Mouse (Mus musculus): ENCODE data around the gene Lrp1. TPM values are rescaled to one million over a fixed set of nuclear protein-coding genes. Genes with fewer than 3 reads are reported as not detected.

Gene Lrp1
- polyA plus RNA-seq, 1 experiment: 0.06 TPM

DNA sequence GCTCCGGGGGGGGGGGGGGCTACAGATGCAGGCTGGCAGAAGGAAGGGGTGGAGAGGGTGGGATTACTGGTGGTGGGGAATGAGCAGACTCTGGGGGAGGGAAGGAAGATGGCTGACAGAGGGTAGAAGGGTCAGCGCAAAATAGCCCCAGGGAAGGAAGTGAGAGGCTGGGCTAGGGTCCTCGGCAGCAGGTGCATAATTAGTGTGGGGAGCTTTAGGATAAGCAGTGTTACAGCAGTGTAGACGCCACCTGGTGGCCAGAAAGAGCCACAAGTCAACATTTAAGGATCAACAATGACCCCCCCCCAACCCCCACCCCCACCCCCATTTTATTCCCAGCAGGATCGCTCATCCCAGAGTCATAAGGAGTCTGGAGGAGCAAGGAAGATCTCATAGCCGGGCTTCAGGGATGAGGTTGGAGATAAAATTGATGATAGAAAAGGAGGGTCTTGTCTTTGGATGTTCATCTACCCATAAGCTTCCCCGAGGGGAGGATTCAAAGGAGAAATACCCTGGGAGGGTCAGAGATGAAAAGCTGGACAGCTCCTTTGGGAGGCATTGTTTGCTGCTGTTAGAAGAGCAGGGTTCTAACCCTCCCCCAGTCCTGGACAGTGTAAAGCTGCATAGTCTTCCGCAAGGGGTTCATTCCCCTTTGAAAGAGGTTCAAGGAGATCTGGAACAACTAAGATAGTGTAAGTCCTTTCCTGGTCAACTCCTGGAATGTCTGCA is 84.2 kb downstream of the Lrp1 start:
- no peak for TF ChIP-seq GATA1 (IDR thresholded peaks at IDR 0.05; ENCODE audit: low read length)

GRCm38 (mm10) chr10:127534929-127535384 is 86.0 kb downstream of the Lrp1 start:
- no peak for TF ChIP-seq GATA1 (IDR thresholded peaks at IDR 0.05; ENCODE audit: low read length)

GRCm38 (mm10) chr10:127534036-127534928 is 86.7 kb downstream of the Lrp1 start, which contains the start of gene Nxph4:
Gene Nxph4 (minus strand): TSS chr10:127534559.
- no peak for TF ChIP-seq GATA1 (IDR thresholded peaks at IDR 0.05; ENCODE audit: low read length)

GRCm38 (mm10) chr10:127531548-127531947 is 89.4 kb downstream of the Lrp1 start:
- no peak for TF ChIP-seq GATA1 (IDR thresholded peaks at IDR 0.05; ENCODE audit: low read length)

GRCm38 (mm10) chr10:127530945-127531344 is 90.0 kb downstream of the Lrp1 start:
- TF ChIP-seq GATA1 (IDR thresholded peaks at IDR 0.05; ENCODE audit: low read length): no peak

GRCm38 (mm10) chr10:127527481-127527880 is 93.5 kb downstream of the Lrp1 start:
- TF ChIP-seq GATA1 (IDR thresholded peaks at IDR 0.05; ENCODE audit: low read length): no peak

DNA sequence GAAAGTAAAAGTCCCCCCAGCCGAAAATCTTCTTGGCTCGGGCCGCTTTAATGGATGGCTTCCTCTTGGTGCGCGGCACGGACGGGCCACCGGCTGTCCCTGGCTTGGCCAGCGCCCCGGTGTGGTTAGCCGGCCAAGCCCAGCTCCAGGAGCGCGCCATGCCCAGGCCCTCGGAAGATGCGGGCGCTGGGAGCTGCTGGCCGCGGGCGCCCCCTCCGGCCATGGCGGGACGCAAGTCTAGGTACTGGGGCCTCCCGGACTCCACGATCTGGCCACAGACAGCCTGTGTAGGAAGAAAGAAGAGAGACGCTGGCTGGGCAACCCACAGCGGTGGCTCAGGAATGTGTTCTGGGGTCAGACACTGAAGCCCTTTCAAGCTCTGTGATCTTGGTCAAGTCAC is 94.3 kb downstream of the Lrp1 start:
- no peak for TF ChIP-seq GATA1 (IDR thresholded peaks at IDR 0.05; ENCODE audit: low read length)

DNA sequence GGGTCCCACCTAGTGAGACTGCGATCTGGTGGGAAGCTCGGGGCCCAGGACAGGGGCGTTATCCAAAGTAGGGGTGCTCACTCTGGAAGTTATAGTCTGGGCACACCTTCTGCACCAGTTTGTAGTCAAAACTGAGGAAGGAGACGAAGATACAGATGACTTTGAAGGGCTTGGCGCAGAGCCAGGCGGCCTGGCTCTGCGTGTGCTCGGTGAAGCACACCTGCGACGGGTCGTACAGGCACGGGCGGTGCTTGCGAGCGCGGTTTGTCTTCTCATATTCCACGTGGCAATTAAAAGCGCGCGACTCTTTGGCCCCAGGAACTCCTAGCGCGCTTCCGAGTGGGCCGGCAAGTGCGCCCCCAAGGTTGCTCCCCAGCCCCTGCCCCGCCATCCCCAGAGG is 94.9 kb downstream of the Lrp1 start:
- no peak for TF ChIP-seq GATA1 (IDR thresholded peaks at IDR 0.05; ENCODE audit: low read length)

DNA sequence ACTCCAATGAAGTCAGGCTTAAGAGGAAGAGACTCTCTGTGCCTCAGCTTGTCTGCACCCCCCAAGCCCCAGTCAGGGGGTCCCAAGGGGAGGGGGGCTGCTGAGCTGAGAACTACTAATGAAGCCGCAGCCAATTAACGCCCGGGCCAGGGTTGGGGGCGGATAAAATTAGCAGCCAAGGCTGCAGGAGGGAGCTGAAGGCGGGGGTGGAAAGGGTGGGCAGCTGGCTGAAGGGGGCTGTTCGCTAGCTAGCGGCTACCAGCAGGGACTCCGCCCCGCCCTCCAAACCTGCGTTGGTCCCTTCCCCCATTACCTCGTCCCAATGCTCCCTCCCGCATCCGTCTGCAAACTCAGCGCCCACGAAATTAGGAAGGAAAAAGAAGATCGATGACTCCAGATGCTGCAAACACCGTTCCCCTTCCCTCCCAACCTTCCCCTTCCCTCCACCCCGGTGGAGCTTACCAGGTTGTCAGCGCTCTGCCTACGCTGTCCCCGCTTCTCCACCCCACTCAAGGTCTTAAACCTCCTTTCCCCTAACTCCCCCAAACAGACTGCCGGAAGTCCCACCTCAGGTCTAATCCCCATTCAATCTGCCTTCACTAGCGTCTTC is 96.2 kb downstream of the Lrp1 start:
- TF ChIP-seq GATA1 (IDR thresholded peaks at IDR 0.05; ENCODE audit: low read length): no peak

DNA sequence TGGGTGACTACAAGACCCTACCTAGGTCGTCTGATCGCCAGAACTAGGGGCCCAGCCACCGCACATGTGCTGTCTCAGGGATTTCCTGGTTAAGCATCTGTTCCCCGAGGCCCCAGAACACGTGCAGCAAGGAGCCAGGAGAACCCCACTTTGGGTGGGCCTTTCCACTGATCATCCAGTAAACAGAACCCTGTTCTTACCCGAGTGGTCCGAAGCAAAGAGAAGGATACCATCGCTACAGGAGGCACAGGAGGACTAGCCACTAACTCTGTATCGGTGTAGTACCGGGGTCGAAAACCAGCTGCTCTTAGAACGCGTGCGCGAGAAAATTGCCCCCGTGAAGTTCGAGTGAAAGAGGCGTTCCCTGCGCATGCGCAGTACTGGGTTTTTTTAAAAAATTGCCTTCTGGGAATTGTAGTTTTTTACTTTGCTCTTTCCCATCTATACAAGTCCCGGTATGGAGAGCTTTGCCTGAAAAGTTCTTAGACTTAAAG is 98.8 kb downstream of the Lrp1 start, which contains the start of gene Shmt2:
Shmt2 (minus strand) TSS at position 357 of the 494 bp plus-strand sequence.
- TF ChIP-seq GATA1 (IDR thresholded peaks at IDR 0.05; ENCODE audit: low read length): no peak

GRCm38 (mm10) chr10:127521611-127522080 is 99.3 kb downstream of the Lrp1 start:
- no peak for TF ChIP-seq GATA1 (IDR thresholded peaks at IDR 0.05; ENCODE audit: low read length)

DNA sequence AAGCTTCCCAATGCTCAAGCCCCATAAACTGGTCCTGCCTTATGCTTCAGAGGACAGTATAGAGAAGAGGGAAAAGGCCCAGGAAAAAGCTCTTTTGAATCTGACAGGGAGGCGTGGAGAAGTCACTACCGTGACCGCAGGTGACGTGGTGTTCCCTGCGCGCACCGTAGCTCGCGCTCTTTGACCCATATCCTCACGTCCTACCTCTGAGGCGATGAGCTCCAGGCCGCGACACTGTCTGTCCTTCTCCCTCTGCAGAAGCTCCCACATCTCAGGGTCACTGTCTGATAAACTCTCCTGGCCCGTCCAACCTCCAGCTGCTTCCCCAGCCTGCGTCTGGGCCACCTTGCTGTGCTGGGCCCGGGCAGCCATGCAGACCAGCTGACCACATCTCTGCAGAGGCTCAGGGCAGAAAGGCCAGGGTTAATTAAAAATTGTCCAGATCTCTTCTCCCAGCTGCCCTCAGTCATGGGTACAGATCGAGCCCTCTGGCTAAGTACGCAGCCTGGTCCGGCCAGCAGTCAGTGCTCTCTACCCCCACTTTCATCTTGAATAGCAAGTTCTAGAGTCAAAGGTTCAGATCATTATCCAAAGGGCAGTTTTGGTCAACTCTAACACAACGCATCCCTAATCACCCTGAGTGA is 100.1 kb downstream of the Lrp1 start:
- TF ChIP-seq GATA1 (IDR thresholded peaks at IDR 0.05; ENCODE audit: low read length): no peak

DNA sequence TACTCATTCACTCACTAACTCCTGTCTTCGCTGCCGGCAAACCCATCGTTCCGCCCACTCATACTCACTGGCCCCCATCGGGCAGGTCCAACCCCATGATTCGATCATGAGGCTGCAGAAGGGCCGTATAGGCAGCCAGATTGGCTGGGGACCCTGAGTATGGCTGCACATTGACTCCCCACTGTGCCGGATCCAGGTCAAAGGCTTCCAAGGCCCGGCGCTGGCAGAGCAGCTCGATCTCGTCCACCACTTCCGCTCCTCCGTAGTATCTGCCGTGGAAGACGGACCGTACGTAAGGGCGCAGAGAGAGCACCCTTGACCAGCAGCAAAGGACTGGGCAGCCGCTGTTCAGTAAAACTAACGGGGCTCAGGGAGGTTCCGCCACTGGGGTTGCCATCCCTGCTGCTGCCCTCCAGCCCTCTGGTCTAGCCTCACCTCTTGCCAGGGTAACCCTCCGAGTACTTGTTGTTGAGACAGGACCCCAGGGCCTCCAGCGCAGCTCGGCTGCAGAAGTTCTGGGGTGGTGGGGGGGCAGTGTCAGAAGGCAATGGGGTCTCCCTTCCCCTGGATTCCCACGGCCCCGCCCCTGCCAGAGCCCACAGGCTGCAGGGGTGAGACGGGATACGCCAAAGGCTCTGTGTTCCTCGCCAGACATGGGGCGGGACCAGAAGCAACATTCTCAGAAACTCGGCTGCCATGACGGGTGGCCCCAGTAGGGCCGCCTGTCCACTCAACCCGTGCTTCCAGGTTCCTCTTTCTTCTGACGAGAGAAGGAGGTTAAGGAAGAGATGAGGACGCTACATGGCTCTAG is 100.8 kb downstream of the Lrp1 start:
- no peak for TF ChIP-seq GATA1 (IDR thresholded peaks at IDR 0.05; ENCODE audit: low read length)

- no peak for TF ChIP-seq GATA1 (IDR thresholded peaks at IDR 0.05; ENCODE audit: low read length)
These were observed 101.8 kb downstream of the Lrp1 start for GRCm38 (mm10) chr10:127519041-127519701.
